Mouse (Mus musculus): ENCODE results near the gene Gemin8. TPM values are rescaled to one million over a fixed set of nuclear protein-coding genes. Genes with fewer than 3 reads are reported as not detected.

Gemin8 gene
- total RNA-seq (2021), result 10 to 100 TPM; 14.2 to 14.7 TPM
- long read RNA-seq, experiment 1, partial matches to known transcripts, result 1 of 10 reads
- long read RNA-seq, experiment 1, other reads (novel, unspliced or antisense), result 6 of 10 reads
- long read RNA-seq, experiment 2, transcript Gemin8-201 (4 exons, 1,862 nt), result major isoform, 8 of 10 reads
- long read RNA-seq, experiment 2, partial matches to known transcripts, result 0 of 10 reads
- long read RNA-seq, experiment 2, other reads (novel, unspliced or antisense), result 2 of 10 reads

DNA sequence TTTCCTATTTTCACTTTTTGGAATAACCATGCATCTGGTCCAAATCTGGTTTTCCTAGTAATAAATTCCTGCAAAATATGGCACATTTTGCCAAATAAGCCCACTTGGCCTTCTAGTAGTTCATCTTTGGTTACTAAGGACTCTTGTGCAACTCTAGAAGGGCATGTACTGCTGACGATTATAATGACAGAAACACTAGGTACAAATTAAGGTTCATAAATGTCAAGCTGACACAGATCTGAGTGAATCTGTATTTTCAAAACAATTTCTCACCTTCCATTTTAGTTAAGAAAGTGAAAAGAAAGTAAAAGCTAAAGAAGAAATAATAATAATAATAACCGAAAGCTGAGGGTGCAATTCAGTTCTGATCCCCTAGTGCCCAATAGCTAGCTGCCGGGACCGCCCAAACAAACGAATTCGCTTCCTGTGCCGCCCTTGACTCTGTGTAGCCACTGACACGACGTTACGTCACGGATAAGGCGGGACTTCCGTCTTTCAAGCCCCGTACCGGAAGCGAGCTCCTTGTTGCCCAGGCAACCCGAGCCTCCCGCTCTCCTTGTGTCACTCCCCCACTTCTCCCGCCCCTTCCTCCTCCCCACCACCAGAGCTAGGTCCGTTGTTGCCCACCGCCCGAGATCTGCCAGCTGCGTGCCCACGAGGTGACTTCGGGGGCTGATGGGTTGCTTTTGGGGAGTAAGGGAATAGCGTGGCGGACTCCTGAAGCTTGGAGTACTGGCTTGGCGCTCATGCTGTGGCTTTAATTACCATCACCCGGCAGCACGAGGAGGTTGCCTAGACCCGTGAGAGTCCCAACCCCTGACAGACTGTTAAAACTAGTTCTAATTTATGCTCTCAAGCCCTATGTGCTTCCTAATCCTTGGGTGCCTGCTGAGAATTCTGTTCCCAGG lies at the start of gene Gemin8:
Gene Gemin8 (plus strand): TSS at position 563 of the 908 bp plus-strand sequence.
- DNase-seq (ENCODE audit: low spot score in 2 of 2), result peak; percentile 95 to 97
- peak within 1 kb of the TSS; percentile 60 for H3K4me3 ChIP-seq
- H3K27ac ChIP-seq, result peak within 1 kb of the TSS; percentile 91
- peak; percentile 69 for TF ChIP-seq CTCF (conservative IDR thresholded peaks at IDR 0.05)

DNA sequence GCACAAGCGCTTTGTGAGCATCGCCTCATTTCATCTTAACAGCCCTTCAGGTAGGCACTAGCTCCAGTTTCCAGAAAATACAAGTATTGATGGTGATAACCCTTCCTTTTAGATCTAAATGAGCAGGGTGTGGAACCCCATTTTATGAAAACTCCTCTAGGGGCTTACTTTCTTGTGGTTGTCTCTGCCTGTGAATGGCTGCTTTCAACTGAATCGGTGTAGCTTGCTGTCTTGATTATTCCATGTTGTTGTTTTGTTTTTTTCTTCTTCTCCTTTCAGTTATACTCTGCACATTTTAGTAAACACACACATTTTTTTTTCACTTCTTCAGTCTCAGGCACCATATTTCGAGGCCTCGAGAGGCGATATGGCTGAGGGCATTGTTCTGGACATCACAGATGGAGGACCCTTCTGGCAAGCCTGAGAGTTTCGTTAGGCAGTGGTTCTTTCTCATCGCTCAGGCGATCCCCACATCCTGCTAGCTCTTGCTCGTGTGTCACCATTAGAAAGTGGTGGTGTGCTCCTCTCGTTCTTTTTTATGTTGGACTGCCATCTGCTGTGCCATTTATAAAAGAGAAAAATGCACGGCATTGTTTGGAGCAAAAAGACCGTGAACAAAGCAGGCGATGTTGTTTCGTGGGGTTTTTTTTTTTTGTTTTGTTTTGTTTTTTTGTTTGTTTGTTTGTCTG lies 23.0 kb upstream of the Gemin8 start:
- DNase-seq (ENCODE audit: low spot score in 2 of 2), result peak; percentile 13 to 14
- peak; percentile 71 for TF ChIP-seq CTCF (conservative IDR thresholded peaks at IDR 0.05)
- H3K27ac ChIP-seq, result no peak overlapping the region
- H3K4me3 ChIP-seq, result peak overlapping the region; percentile 40

DNA sequence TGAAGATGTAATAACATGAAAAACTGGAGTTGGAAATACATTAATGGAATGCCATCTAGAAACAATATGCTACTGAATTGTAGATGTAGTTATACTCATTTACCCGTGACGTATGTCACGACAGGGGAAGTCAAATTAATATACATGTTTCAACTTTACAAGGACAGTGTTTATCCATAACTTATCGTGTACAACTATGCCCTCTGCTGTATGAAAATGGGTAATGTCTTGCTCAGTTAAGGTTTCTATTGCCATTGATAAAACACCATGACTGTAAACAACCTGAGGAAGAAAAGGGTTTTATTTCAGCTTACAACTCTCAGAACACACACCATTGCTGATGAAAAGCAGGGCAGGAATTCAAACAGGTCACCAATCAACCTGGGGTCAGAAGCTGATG lies 7.5 kb upstream of the Gemin8 start:
- H3K27ac ChIP-seq, result no peak overlapping the region
- TF ChIP-seq CTCF (conservative IDR thresholded peaks at IDR 0.05), result peak; percentile 71
- no peak overlapping the region for H3K4me3 ChIP-seq
- no peak for DNase-seq (ENCODE audit: low spot score in 2 of 2)

GRCm38 (mm10) chrX:166167307-166167706 lies 2.9 kb upstream of the Gemin8 start:
- peak in 1 of 2 experiments; percentile 32 for DNase-seq (ENCODE audit: low spot score in 2 of 2)
- TF ChIP-seq CTCF (conservative IDR thresholded peaks at IDR 0.05), result peak; percentile 79
- no peak overlapping the region for H3K4me3 ChIP-seq
- no peak overlapping the region for H3K27ac ChIP-seq

DNA sequence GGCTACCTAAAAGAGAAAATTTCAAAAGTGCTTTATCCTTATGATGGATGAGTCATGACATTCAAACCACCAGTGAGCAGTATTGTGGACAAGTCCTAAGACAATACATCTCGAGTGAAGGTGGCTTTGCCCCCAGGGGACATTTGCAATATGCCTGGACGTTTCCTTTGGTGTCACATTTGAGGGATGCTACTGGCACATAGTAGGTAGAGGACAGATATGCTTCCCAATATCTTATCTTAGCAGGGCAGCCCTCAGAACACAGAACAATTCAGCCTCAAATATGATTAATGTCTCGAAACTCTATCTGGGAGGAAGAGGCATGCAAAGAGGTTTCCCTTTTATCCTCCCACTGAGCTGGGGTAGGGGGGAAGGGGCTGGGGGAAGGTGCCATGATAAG lies 2.3 kb upstream of the Gemin8 start:
- H3K4me3 ChIP-seq, result no peak overlapping the region
- H3K27ac ChIP-seq, result no peak overlapping the region
- no peak for TF ChIP-seq CTCF (conservative IDR thresholded peaks at IDR 0.05)
- no peak for DNase-seq (ENCODE audit: low spot score in 2 of 2)

DNA sequence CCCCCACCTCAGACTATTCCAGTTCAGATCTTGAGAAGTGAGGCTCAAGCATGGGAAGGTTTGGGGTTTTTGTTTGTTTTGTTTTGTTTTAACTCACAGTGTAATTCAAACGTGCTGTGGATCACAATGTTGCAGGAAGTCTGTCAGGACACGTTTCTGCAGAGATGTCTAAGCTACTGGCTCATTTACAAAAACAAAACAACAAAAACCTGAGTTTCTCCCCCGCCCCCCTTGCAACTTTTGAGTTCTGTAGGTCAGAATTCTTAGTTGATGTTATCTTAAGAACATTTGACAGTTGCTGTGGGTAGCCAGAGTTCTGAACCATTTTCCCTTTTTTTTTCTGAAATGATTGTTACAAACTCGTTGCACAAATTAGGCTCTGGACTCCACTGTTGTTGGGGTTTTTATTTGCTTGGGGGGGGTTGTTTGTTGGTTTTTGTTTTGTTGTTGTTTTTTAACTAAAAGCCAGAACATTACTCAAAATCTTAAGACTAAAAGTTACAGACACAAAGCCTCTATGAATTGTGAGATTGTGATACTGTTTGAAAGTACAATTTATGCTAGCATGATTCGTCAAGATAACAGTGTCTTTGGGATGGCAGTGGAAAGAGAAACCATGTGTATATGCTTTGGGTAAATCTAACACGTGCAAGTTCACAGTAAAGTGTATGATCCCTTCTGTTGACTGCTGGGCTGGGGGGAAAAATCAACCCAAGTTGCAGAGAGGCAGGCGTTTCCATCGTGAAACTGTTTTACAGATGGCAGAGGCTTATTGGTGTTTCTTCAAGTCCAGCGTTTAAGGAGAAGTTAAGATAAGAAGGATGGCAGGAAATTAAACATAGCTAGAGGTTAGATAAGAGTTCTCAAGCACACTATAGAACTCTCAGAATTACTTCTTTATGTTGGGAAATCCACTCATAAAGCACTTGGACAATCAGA lies 815 bp downstream of the Gemin8 start:
- no peak for DNase-seq (ENCODE audit: low spot score in 2 of 2)
- H3K4me3 ChIP-seq, result peak overlapping the region; percentile 60
- H3K27ac ChIP-seq, result peak overlapping the region; percentile 91
- TF ChIP-seq CTCF (conservative IDR thresholded peaks at IDR 0.05), result no peak

DNA sequence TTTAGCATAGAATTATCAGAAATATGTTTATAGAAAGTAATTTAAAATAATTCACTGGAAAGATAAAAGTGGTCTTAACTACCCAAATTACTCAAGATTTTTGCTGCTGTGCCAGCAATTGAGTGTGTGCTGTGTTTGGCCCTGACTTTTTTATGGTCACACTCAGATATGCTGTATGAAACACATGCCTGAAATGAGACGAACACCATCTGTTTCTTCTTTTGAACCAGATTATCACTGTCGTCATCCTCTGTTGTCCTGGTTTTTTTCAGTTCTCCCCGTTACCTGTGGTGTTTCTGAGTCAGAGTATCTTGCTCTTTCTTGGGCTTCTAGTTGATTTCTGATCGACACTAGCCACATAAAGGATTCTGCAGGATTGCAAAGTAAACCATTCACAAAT lies 1.8 kb downstream of the Gemin8 start:
- TF ChIP-seq CTCF (conservative IDR thresholded peaks at IDR 0.05), result no peak
- Histone ChIP-seq H3K4me3 (peak overlapping the region; percentile 20; the same call in 1 of the 2 replicates), H3K27ac (peak overlapping the region; percentile 91)
- no peak for DNase-seq (ENCODE audit: low spot score in 2 of 2)

DNA sequence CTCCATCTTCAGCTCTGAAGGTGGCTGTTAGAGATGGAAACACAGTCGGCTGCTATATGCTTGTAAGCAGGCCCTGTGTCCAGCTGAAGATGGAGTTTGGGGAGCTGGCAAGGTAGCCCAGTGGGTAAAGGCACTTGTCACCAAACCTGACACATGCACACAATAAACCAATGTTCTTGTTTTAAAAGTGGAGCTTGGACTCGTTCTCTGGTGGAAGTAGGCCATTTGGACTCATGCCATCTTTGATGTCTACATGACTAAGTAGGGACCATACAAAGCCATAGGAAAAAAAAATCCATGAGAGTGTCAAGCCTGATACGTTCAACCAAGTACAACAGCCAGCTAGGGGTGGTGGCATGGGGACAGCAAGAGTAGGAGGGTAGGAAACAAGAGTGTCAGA lies 2.4 kb downstream of the Gemin8 start:
- TF ChIP-seq CTCF (conservative IDR thresholded peaks at IDR 0.05), result no peak
- no peak overlapping the region for H3K4me3 ChIP-seq
- peak overlapping the region; percentile 91 for H3K27ac ChIP-seq
- no peak for DNase-seq (ENCODE audit: low spot score in 2 of 2)

GRCm38 (mm10) chrX:166173796-166174195 lies 3.5 kb downstream of the Gemin8 start:
- H3K27ac ChIP-seq, result peak overlapping the region; percentile 91

GRCm38 (mm10) chrX:166177929-166178328 lies 7.7 kb downstream of the Gemin8 start:
- no peak for DNase-seq (ENCODE audit: low spot score in 2 of 2)
- Histone ChIP-seq H3K4me3 (no peak overlapping the region), H3K27ac (no peak overlapping the region)
- no peak for TF ChIP-seq CTCF (conservative IDR thresholded peaks at IDR 0.05)

More at GRCm38 (mm10) chrX:166173796-166174195, 3.5 kb downstream of the Gemin8 start:
- no peak for TF ChIP-seq CTCF (conservative IDR thresholded peaks at IDR 0.05)
- H3K4me3 ChIP-seq, result no peak overlapping the region
- peak; percentile 46 to 60 for DNase-seq (ENCODE audit: low spot score in 2 of 2)

DNA sequence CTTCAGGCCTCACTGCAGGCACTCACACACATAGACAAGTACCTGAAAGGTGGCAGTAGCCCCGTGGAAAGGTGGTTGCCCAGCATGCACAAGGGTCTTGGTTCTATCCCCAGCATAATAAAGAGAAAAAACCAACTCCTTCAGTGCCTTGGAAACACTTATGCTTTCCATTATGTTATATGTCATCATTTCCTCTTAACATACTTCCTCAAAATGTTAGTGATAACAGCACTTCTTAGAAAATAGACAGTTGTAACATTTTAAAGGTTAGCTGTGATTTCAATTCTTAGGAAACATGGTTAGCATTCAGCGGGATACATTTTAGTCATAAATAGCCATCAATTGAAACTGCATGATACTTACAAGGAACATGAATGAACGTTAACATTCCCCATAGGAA lies 12.8 kb downstream of the Gemin8 start:
- no peak for DNase-seq (ENCODE audit: low spot score in 2 of 2)

More for the DNA sequence above, 12.8 kb downstream of the Gemin8 start:
- Histone ChIP-seq H3K27ac (no peak overlapping the region), H3K4me3 (no peak overlapping the region)
- TF ChIP-seq CTCF (conservative IDR thresholded peaks at IDR 0.05), result no peak
